Mouse (Mus musculus) megakaryocyte, embryonic 14.5 days (primary cell): ENCODE measurements around the gene Tex2. TPM values are rescaled to one million over a fixed set of nuclear protein-coding genes. Genes with fewer than 3 reads are reported as not detected.
"Not testable (repeated sequence)": the region's sequence is repeated elsewhere in the genome, so short reads cannot be mapped to it uniquely, and the experiment has no call there.

Experiments used
- H3K27me3 ChIP-seq: replicated peaks from 2 replicates; pipeline ENCODE3; 2012; ENCODE audit warnings: inconsistent platforms
- H3K36me3 ChIP-seq: replicated peaks from 2 replicates; pipeline ENCODE3; 2012; ENCODE audit warnings: low read length, inconsistent platforms, mixed read lengths
- H3K4me1 ChIP-seq: 2 replicates; pipeline ENCODE4 v1.6.1; 2012; ENCODE audit warnings: inconsistent platforms
- H3K4me3 ChIP-seq: replicated peaks from 2 replicates; pipeline ENCODE3; 2012; ENCODE audit warnings: moderate library complexity, mild to moderate bottlenecking, inconsistent platforms
- H3K9me3 ChIP-seq: 2 replicates; pipeline ENCODE4 v1.6.1; 2012; ENCODE audit warnings: inconsistent platforms
- FLI1 ChIP-seq: IDR thresholded peaks from 2 replicates; pipeline ENCODE4 v1.6.1; 2012; ENCODE audit warnings: low read length, inconsistent platforms, mixed read lengths
- GATA1 ChIP-seq: IDR thresholded peaks from 3 replicates; pipeline ENCODE4 v1.6.1; 2012; ENCODE audit warnings: mixed read lengths, low read length, inconsistent platforms, borderline replicate concordance
- polyA plus RNA-seq: library from polyadenylated mRNA; stranded (reverse); fragments of >175 nt; gene quantifications from 2 replicates; pipeline ENCODE4 v1.2.3, GENCODE M21; 2012; ENCODE audit warnings: low replicate concordance; ENCODE audit not compliant: insufficient read depth

The Tex2 gene
- polyA plus RNA-seq, 1 experiment = 7.4 TPM

GRCm38 (mm10) chr11:106502631-106503424, 110.4 kb downstream of the Tex2 start:
- H3K27me3 ChIP-seq = no peaks in the 10 kb centered on the region
- H3K4me1 ChIP-seq = peaks cover 61% of the 10 kb centered on the region
- H3K9me3 ChIP-seq = no peaks in the 10 kb centered on the region
- TF ChIP-seq FLI1 (no peak), GATA1 (no peak)
- H3K4me3 ChIP-seq = no peak overlapping the region
- peaks cover 51% of the 10 kb centered on the region for H3K36me3 ChIP-seq

GRCm38 (mm10) chr11:106502159-106502505, 111.1 kb downstream of the Tex2 start:
- TF ChIP-seq GATA1 = no peak
- TF ChIP-seq FLI1 = no peak
- Histone ChIP-seq H3K27me3 (no peaks in the 10 kb centered on the region), H3K36me3 (peaks cover 44% of the 10 kb centered on the region), H3K4me3 (no peak overlapping the region), H3K4me1 (peaks cover 56% of the 10 kb centered on the region), H3K9me3 (no peaks in the 10 kb centered on the region)

GRCm38 (mm10) chr11:106501308-106502158, 111.7 kb downstream of the Tex2 start:
- H3K4me3 ChIP-seq = peak overlapping the region; percentile 100
- TF ChIP-seq GATA1 (no peak), FLI1 (no peak)
- H3K36me3 ChIP-seq = peaks cover 38% of the 10 kb centered on the region
- no peaks in the 10 kb centered on the region for H3K9me3 ChIP-seq
- peaks cover 56% of the 10 kb centered on the region for H3K4me1 ChIP-seq
- no peaks in the 10 kb centered on the region for H3K27me3 ChIP-seq

- Histone ChIP-seq H3K36me3 (peaks cover 31% of the 10 kb centered on the region), H3K4me1 (peaks cover 56% of the 10 kb centered on the region), H3K4me3 (peak overlapping the region; percentile 100), H3K27me3 (no peaks in the 10 kb centered on the region), H3K9me3 (no peaks in the 10 kb centered on the region)
- peak; percentile 28; the same call in 1 of the 2 replicates for TF ChIP-seq FLI1
- 0 out of 3 replicates have a peak, but pooled peaks have one; percentile 20 for TF ChIP-seq GATA1
Measured at GRCm38 (mm10) chr11:106500393-106501307, 112.6 kb downstream of the Tex2 start.

GRCm38 (mm10) chr11:106498739-106499379, 114.4 kb downstream of the Tex2 start:
- H3K4me3 ChIP-seq = peak overlapping the region; percentile 42
- TF ChIP-seq GATA1 = no peak
- H3K4me1 ChIP-seq = peaks cover 43% of the 10 kb centered on the region
- no peaks in the 10 kb centered on the region for H3K9me3 ChIP-seq
- no peaks in the 10 kb centered on the region for H3K27me3 ChIP-seq
- peaks cover 19% of the 10 kb centered on the region for H3K36me3 ChIP-seq

- Histone ChIP-seq H3K36me3 (peaks cover 10% of the 10 kb centered on the region), H3K4me1 (peaks cover 41% of the 10 kb centered on the region), H3K4me3 (no peak overlapping the region), H3K9me3 (no peaks in the 10 kb centered on the region), H3K27me3 (no peaks in the 10 kb centered on the region)
- no peak for TF ChIP-seq FLI1
- no peak for TF ChIP-seq GATA1
Measured at GRCm38 (mm10) chr11:106497926-106498325, 115.3 kb downstream of the Tex2 start.

GRCm38 (mm10) chr11:106497009-106497408, 116.2 kb downstream of the Tex2 start:
- not testable (repeated sequence) for H3K36me3 ChIP-seq, H3K9me3 ChIP-seq, H3K27me3 ChIP-seq, H3K4me3 ChIP-seq
- H3K4me1 ChIP-seq = peaks cover 34% of the 10 kb centered on the region

- Histone ChIP-seq H3K9me3 (no peaks in the 10 kb centered on the region), H3K36me3 (no peaks in the 10 kb centered on the region), H3K27me3 (no peaks in the 10 kb centered on the region), H3K4me3 (no peak overlapping the region), H3K4me1 (peaks cover 22% of the 10 kb centered on the region)
- TF ChIP-seq FLI1 = no peak
Measured at GRCm38 (mm10) chr11:106492984-106493669, 120.1 kb downstream of the Tex2 start.

DNA sequence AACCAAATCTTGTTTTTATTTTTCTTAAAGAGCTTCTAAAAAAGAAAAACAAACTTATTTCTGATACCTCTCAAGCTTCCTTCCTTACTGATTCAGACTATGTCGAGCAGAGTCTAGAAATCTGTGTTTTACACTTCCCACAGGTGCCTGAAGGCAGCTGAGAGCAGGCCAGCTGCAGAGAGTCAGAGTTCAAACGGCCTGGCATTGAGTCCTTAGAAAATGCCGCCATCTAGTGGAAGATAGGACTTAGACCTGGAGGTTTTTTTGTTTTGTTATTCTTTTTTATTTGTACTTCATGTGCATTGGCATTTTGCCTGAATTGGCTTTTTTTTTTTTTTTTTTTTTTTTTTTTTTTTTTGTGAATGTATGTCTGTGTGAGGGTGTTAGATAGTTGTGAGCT, 121.8 kb downstream of the Tex2 start:
- Histone ChIP-seq H3K4me1 (peaks cover 25% of the 10 kb centered on the region), H3K4me3 (no peak overlapping the region), H3K36me3 (no peaks in the 10 kb centered on the region), H3K9me3 (no peaks in the 10 kb centered on the region), H3K27me3 (no peaks in the 10 kb centered on the region)
- TF ChIP-seq GATA1 (no peak), FLI1 (no peak)

- peaks cover 29% of the 10 kb centered on the region for H3K4me1 ChIP-seq
- H3K27me3 ChIP-seq, H3K9me3 ChIP-seq, H3K4me3 ChIP-seq, H3K36me3 ChIP-seq: not testable (repeated sequence)
Measured at GRCm38 (mm10) chr11:106490600-106490999, 122.6 kb downstream of the Tex2 start.
